Mouse (Mus musculus) heart, embryonic 11.5 days (tissue): Measurements from ENCODE around the gene Pcnx2. TPM values are rescaled to one million over a fixed set of nuclear protein-coding genes. Genes with fewer than 3 reads are reported as not detected.

Experiments used
- ATAC-seq: fragments of 200-750 bp; cut with Nextera tagmentation; replicated peaks from 2 replicates; pipeline ENCODE4 v1.8.0; 2017; ENCODE audit warnings: moderate library complexity; ENCODE audit not compliant: insufficient number of reproducible peaks, low FRiP score, low TSS enrichment
- H3K27ac ChIP-seq: fragments of 300-500 bp; sonication (generic); 2 replicates; pipeline ENCODE4 v1.5.1; 2014; ENCODE audit warnings: mild to moderate bottlenecking, low read depth, low read length
- H3K27me3 ChIP-seq: fragments of 300-500 bp; sonication (generic); 2 replicates; pipeline ENCODE4 v1.6.1; 2014; ENCODE audit warnings: mild to moderate bottlenecking, low read length, mixed read lengths; ENCODE audit not compliant: control insufficient read depth, insufficient read depth
- H3K36me3 ChIP-seq: fragments of 300-500 bp; sonication (generic); 2 replicates; pipeline ENCODE4 v1.6.1; 2014; ENCODE audit warnings: mild to moderate bottlenecking, low read length, moderate library complexity, mixed read lengths; ENCODE audit not compliant: control insufficient read depth, insufficient read depth
- H3K4me1 ChIP-seq: fragments of 300-500 bp; sonication (generic); 2 replicates; pipeline ENCODE4 v1.6.1; 2014; ENCODE audit warnings: low read length; ENCODE audit not compliant: control insufficient read depth, insufficient read depth
- H3K4me2 ChIP-seq: fragments of 300-500 bp; sonication (generic); 2 replicates; pipeline ENCODE4 v1.6.1; 2014; ENCODE audit warnings: mild to moderate bottlenecking, moderate library complexity
- H3K4me3 ChIP-seq: fragments of 300-500 bp; sonication (generic); 2 replicates; pipeline ENCODE4 v1.5.1; 2014; ENCODE audit warnings: low read depth, low read length
- H3K9ac ChIP-seq: fragments of 300-500 bp; sonication (generic); 2 replicates; pipeline ENCODE4 v1.6.1; 2014; ENCODE audit warnings: mild to moderate bottlenecking, low read depth, low read length, moderate library complexity
- H3K9me3 ChIP-seq: fragments of 300-500 bp; sonication (generic); replicated peaks from 2 replicates; pipeline ENCODE4 v1.6.1; 2016; ENCODE audit warnings: low read length; ENCODE audit not compliant: control insufficient read depth
- WGBS: fragments of 180-500 bp; shearing (Covaris S2); extraction: QIAGEN DNeasy Blood & Tissue Kit; methylation state at CpG from one replicate; pipeline ENCODE4 v1.1.7; 2014; ENCODE audit not compliant: insufficient replicate concordance; 5-methylcytosine and 5-hydroxymethylcytosine counted together
- polyA plus RNA-seq: library from polyadenylated mRNA; unstranded; fragments of >200 nt; fragmentation: Nextera tagmentation; extraction: Ambion mirVana; gene quantifications from 2 replicates; pipeline ENCODE4 v1.2.1, GENCODE M21; 2014

Pcnx2 gene
- polyA plus RNA-seq, 1 experiment from 2014 or later = 0.27 TPM

DNA sequence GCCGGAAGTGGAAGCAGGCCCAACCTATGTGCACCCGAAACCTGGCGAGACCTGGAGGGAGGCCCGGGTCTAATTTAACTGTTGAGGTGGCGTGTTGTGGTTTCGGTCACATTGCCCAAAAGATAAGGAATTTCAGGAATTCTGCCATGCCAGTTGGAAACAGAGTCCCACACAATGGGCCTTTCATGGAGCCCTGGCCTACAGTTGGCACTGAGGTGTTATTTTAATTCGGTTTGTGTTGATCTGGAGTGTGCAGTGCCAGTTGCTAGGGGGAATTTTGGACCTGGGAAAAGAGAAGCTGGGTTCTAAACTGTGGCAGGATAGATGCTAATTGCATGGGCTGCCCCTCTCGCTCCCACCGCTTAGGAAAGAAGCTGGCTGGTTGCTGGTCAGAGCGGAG is 22.2 kb upstream of the Pcnx2 start:
- ATAC-seq = no peak
- Histone ChIP-seq H3K9me3 (no peaks in the 10 kb centered on the region), H3K36me3 (no peaks in the 10 kb centered on the region), H3K9ac (no peak overlapping the region), H3K4me1 (peaks cover 4% of the 10 kb centered on the region; the same call in 1 of the 2 replicates), H3K27me3 (no peaks in the 10 kb centered on the region), H3K27ac (no peak overlapping the region), H3K4me3 (no peak overlapping the region), H3K4me2 (no peak overlapping the region)
- WGBS = 82% methylated on average over 10 of the region's 10 CpGs

DNA sequence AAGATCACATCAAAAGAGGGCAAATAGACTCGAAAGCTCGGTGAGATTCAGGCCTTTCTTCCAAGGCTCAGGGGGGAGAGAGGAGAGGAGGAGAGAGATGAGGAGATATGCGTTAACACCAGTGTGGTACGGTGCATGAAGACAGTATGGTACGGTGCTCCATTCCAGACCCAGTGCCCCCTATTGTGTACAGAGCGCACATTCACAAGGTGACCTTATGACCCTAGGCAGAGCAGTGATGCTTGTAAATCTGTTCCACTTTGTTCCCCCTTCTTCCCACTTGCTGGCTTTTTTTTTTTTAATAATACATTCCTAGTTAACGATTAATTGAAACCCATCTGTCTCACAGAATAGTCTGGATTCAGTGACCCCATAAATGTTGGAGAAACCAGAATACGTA is 21.4 kb upstream of the Pcnx2 start:
- WGBS = 79% methylated on average over 8 of the region's 8 CpGs
- no peak overlapping the region for H3K4me2 ChIP-seq
- H3K27me3 ChIP-seq = no peaks in the 10 kb centered on the region
- H3K27ac ChIP-seq = no peak overlapping the region
- no peak overlapping the region for H3K9ac ChIP-seq
- no peaks in the 10 kb centered on the region for H3K9me3 ChIP-seq
- no peak overlapping the region for H3K4me3 ChIP-seq
- H3K4me1 ChIP-seq = peaks cover 4% of the 10 kb centered on the region; the same call in 1 of the 2 replicates
- no peaks in the 10 kb centered on the region for H3K36me3 ChIP-seq
- ATAC-seq = no peak

DNA sequence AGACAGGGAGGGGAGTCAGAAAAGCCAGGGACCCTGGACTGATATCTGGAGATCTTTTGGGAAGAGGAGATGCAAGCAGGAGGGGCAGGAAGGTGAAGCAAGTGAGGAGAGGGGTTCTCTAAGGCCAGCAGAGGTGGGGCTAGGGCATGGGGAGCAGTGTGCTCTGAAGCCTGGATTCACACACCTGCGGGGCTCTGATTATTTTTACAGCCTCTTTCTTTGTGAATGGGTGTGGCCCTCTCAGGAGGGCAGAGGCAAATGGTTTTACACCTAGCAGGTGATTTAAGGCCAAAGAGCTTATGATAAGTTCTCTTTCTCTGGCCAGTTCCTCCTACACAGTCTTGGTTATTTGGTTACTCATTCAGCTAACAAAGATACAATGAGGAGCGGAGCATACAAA is 20.6 kb upstream of the Pcnx2 start:
- H3K4me2 ChIP-seq = no peak overlapping the region
- no peak overlapping the region for H3K4me3 ChIP-seq
- H3K36me3 ChIP-seq = no peaks in the 10 kb centered on the region
- 87% methylated on average over 2 of the region's 2 CpGs for WGBS
- H3K27ac ChIP-seq = no peak overlapping the region
- H3K4me1 ChIP-seq = peaks cover 4% of the 10 kb centered on the region; the same call in 1 of the 2 replicates
- ATAC-seq = no peak
- no peaks in the 10 kb centered on the region for H3K9me3 ChIP-seq
- H3K27me3 ChIP-seq = peaks cover 3% of the 10 kb centered on the region
- no peak overlapping the region for H3K9ac ChIP-seq

DNA sequence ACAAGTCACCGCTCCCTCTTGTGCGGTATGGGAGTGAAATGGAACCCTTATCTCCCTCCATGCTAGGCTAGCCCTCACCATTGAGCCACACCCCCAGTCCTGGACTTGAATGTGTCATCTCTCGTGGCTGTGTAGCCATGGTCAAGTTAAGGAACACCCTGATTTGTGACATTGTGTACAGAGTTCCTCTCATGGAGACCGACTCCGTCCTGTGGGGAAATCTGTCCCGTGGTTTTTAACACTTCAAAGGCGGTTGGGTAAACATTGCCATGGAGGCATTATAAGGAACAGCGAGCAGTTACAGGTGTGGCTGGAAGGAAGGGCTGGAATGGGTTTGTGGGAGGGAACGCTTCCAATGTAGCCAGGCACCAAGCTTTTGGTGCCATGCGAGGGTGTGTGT is 18.9 kb upstream of the Pcnx2 start:
- no peak overlapping the region for H3K27ac ChIP-seq
- ATAC-seq = no peak
- peaks cover 20% of the 10 kb centered on the region for H3K27me3 ChIP-seq
- 57% methylated on average over 10 of the region's 10 CpGs for WGBS
- H3K9me3 ChIP-seq = no peaks in the 10 kb centered on the region
- no peak overlapping the region for H3K4me3 ChIP-seq
- H3K4me1 ChIP-seq = peaks cover 4% of the 10 kb centered on the region; the same call in 1 of the 2 replicates
- H3K4me2 ChIP-seq = no peak overlapping the region
- H3K9ac ChIP-seq = no peak overlapping the region
- no peaks in the 10 kb centered on the region for H3K36me3 ChIP-seq

DNA sequence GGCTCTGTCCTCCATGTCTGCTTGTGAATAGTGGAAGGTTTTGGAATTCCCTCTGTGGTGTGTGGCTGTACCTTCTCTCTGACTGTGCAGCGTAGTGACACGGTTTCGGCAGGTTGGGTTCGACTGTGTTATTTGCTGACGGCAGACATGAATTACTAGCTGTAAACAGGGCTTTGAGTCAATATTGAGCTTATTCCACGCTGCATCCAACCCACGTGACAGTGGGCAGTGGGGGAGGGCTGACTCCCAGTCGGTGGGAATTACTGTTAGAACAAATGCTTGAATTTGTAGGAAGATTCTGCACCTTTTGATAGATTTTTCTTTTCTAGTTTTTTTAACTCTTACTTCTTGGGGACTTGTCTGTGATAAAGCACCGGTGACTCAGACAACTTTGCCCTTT is 16.3 kb upstream of the Pcnx2 start:
- Histone ChIP-seq H3K27ac (no peak overlapping the region), H3K36me3 (no peaks in the 10 kb centered on the region), H3K4me1 (peaks cover 8% of the 10 kb centered on the region), H3K4me3 (no peak overlapping the region), H3K4me2 (no peak overlapping the region), H3K9ac (no peak overlapping the region), H3K27me3 (peaks cover 46% of the 10 kb centered on the region), H3K9me3 (no peaks in the 10 kb centered on the region)
- ATAC-seq = no peak
- 80% methylated on average over 9 of the region's 9 CpGs for WGBS

DNA sequence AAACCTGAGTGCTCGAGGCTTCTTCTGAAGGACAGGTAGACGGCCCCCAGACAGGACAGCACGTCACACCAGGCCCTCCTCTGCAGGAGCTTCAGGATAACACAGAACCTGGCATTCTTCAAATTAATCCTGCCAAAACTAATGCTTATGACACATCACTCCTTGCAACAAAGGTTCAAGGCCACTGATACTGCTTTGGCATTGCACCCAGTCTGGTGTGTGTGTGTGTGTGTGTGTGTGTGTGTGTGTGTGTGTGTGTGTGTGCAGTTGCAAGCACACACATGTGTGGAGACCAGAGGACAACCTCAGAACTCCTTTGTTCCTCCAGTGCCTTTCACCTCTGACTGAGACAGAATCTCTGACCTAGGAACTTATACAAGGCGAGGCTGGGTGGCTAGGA is 15.1 kb upstream of the Pcnx2 start:
- Histone ChIP-seq H3K4me1 (peaks cover 8% of the 10 kb centered on the region), H3K9me3 (no peaks in the 10 kb centered on the region), H3K9ac (no peak overlapping the region), H3K4me2 (no peak overlapping the region), H3K4me3 (no peak overlapping the region), H3K27ac (no peak overlapping the region), H3K27me3 (peaks cover 55% of the 10 kb centered on the region), H3K36me3 (no peaks in the 10 kb centered on the region)
- 82% methylated on average over 4 of the region's 4 CpGs for WGBS
- no peak for ATAC-seq

DNA sequence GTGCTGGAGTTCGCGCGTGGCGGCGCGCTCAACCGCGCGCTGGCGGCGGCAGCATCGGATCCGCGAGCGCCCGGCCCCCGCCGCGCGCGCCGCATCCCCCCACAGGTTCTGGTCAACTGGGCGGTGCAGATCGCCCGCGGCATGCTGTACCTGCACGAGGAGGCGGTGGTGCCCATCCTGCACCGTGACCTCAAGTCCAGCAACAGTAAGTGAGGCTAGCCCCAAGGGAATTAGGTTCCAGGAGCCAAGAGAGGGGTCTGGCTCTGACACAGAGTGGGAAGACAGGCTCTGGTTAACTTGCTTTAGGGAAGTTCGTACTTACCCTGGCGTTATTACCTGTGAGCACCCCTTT is 13.1 kb upstream of the Pcnx2 start:
- peak overlapping the region; percentile 56; the same call in 1 of the 2 replicates for H3K9ac ChIP-seq
- peaks cover 59% of the 10 kb centered on the region for H3K27me3 ChIP-seq
- WGBS = 2% methylated on average over 31 of the region's 31 CpGs

DNA sequence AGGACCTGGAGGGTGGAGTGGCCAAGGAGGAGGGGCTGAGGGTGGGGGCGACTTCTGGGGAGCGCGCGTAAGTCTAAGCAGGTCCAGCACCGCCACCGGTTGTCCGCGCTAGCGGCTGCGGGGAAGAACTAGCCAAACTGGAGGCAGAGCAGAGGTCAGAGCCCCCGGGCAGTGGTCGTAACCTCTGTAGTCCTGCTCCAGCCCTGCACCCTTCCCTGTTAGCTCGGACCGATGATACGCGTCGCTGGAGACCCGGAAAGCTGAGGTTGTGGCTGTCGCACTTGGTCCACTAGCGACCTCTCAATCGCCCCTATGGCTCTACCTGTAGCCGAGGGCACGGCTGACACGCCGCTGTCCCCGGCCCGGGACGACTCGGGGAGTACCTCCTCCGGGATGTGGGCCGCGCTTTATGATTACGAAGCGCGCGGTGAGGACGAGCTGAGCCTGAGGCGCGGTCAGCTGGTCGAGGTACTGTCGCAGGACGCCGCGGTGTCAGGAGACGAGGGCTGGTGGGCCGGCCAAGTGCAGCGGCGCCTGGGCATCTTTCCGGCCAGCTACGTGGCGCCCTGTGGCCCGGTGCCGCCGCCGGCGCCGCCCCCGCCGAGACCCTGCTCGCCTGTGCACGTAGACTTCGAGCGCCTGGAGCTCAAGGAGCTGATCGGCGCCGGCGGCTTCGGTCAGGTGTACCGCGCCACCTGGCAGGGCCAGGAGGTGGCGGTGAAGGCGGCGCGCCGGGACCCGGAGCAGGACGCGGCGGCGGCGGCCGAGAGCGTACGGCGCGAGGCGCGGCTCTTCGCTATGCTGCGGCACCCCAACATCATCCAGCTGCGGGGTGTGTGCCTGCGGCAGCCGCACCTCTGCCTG is 12.5 kb upstream of the Pcnx2 start, which contains the start of gene Map3k21:
TSS of gene Map3k21 (plus strand) at position 86 of the 864 bp plus-strand sequence.
- ATAC-seq = 0 out of 2 replicates have a peak, but pooled peaks have one; percentile 17

More for the DNA sequence above, 13.1 kb upstream of the Pcnx2 start:
- ATAC-seq = no peak
- Histone ChIP-seq H3K4me2 (peak overlapping the region; percentile 93), H3K36me3 (no peaks in the 10 kb centered on the region), H3K9me3 (peaks cover 3% of the 10 kb centered on the region; the same call in 1 of the 2 replicates), H3K4me1 (peaks cover 4% of the 10 kb centered on the region; the same call in 1 of the 2 replicates), H3K27ac (no peak overlapping the region), H3K4me3 (peak overlapping the region; percentile 60)

More for the DNA sequence above, 12.5 kb upstream of the Pcnx2 start, which contains the start of gene Map3k21:
- peaks cover 4% of the 10 kb centered on the region; the same call in 1 of the 2 replicates for H3K4me1 ChIP-seq
- peak within 1 kb of the TSS; percentile 60 for H3K4me3 ChIP-seq
- peaks cover 59% of the 10 kb centered on the region for H3K27me3 ChIP-seq
- H3K36me3 ChIP-seq = no peaks in the 10 kb centered on the region
- peaks cover 3% of the 10 kb centered on the region; the same call in 1 of the 2 replicates for H3K9me3 ChIP-seq
- H3K27ac ChIP-seq = no peak within 1 kb of the TSS
- WGBS = under 1% methylated on average over 84 of the region's 93 CpGs
- H3K9ac ChIP-seq = peak within 1 kb of the TSS; percentile 56; the same call in 1 of the 2 replicates
- H3K4me2 ChIP-seq = peak within 1 kb of the TSS; percentile 93
